Mouse (Mus musculus): Measurements from ENCODE around the gene Vezf1.

GRCm38 (mm10) chr11:88023933-88024332 lies 44.1 kb upstream of the Vezf1 start:
- TF ChIP-seq POLR2A (IDR thresholded peaks at IDR 0.05; ENCODE audit: low read depth, low read length) (no peak), CTCF (conservative IDR thresholded peaks at IDR 0.05; ENCODE audit: insufficient read depth, insufficient read length, low read depth, low read length) (no peak)

All from kidney, adult 2 months (tissue).